Comparison of ENCODE assay signal across 10 mouse cellular contexts in genomic region chr13:62857941-62858915, GRCm38 (mm10). TPM values are rescaled to one million over a fixed set of nuclear protein-coding genes. Genes with fewer than 3 reads are reported as not detected.
DNase-seq lines count a peak whose midpoint lies in the region; ATAC-seq and TF ChIP-seq lines count a peak whose summit lies in the region.
"Had no signal": no experiment of that assay in that cellular context is flagged by ENCODE, and none has a peak within 500 bp of the region (broad histone marks: within the 10 kb centered on the region; RNA-seq: fewer than 3 reads in every experiment).

Gene Fbp2 (minus strand): TSS chr13:62858422.

- ATAC-seq in lung, postnatal 0 days, result peak; percentile 74

- H3K9ac ChIP-seq in lung, postnatal 0 days (replicated peaks; ENCODE audit: low read depth), result no peak within 1 kb of the TSS
- H3K9ac ChIP-seq: heart, embryonic 15.5 days; neural tube, embryonic 12.5 days had no signal

- H3K9me3 ChIP-seq in lung, postnatal 0 days (ENCODE audit: low read length), result no peaks in the 10 kb centered on the region
- H3K9me3 ChIP-seq: heart, embryonic 15.5 days; neural tube, embryonic 12.5 days had no signal

- DNase-seq in 416B (ENCODE audit: low read depth), result peak; percentile 17
- peak; percentile 19 for DNase-seq in Muller cell, postnatal 12 days (ENCODE audit: inconsistent ontology term)
- peak; percentile 23 to 41 for DNase-seq in heart, postnatal 36 days
- peak; percentile 71 for DNase-seq in lung, postnatal 0 days (ENCODE audit: low spot score)
- DNase-seq in thymus, postnatal 14 days, result no peak
- DNase-seq in cerebellum, postnatal 10 days, result no peak
- DNase-seq in cerebellum, postnatal 36 days, result no peak
- DNase-seq: thymus, adult 2 months had no signal

- 57% methylated on average over 21 of the region's 21 CpGs for WGBS in lung, postnatal 0 days

- no peak within 1 kb of the TSS for H3K4me2 ChIP-seq in lung, postnatal 0 days (replicated peaks; ENCODE audit: low read depth, low read length)
- H3K4me2 ChIP-seq: heart, embryonic 15.5 days; neural tube, embryonic 12.5 days had no signal

- H3K27ac ChIP-seq in lung, postnatal 0 days (ENCODE audit: low read length), result 0 out of 2 replicates have a peak within 1 kb of the TSS, but pooled peaks have one; percentile 4
- H3K27ac ChIP-seq: heart, embryonic 15.5 days; neural tube, embryonic 12.5 days had no signal

- H3K27me3 ChIP-seq in lung, postnatal 0 days (replicated peaks; ENCODE audit: insufficient read depth, low read length), result no peaks in the 10 kb centered on the region
- H3K27me3 ChIP-seq: heart, embryonic 15.5 days; neural tube, embryonic 12.5 days had no signal

- intact Hi-C loops in heart, postnatal 36 days (cut with DNase I), result loop anchor here (2.0 to 10.0 kb wide), 4 partner anchors 203 to 391 kb away; partner anchors contain the start of gene Gm49359

- peaks cover 3% of the 10 kb centered on the region; the same call in 1 of the 2 replicates for H3K4me1 ChIP-seq in lung, postnatal 0 days (ENCODE audit: insufficient read depth, low read depth, low read length)

- H3K4me3 ChIP-seq in lung, postnatal 0 days (ENCODE audit: low read depth, low read length), result no peak within 1 kb of the TSS
- H3K4me3 ChIP-seq: heart, embryonic 15.5 days; neural tube, embryonic 12.5 days had no signal

- no peak for TF ChIP-seq CTCF in lung, postnatal 0 days (IDR thresholded peaks at IDR 0.05)

- H3K36me3 ChIP-seq in lung, postnatal 0 days (ENCODE audit: insufficient read depth, low read length), result no peaks in the 10 kb centered on the region
- H3K36me3 ChIP-seq: heart, embryonic 15.5 days; neural tube, embryonic 12.5 days had no signal

- no peak for TF ChIP-seq EP300 in lung, postnatal 0 days (IDR thresholded peaks at IDR 0.05)

RNA-seq across cellular contexts. Expression of gene Fbp2, which starts in this region (rescaled TPM):
- total RNA-seq in heart, postnatal 36 days (2021), result 10 to 100 TPM; 37.0 to 40.0 TPM
- polyA plus RNA-seq in lung, postnatal 0 days (2015; fragmentation: Nextera tagmentation; extraction: Ambion mirVana), result 1.2 and 2.7 TPM in 2 replicates
- polyA plus RNA-seq: neural tube, embryonic 12.5 days had no signal

Comparison
In these comparisons a context has a peak if more than half of its experiments do, and no peak if none do; other contexts are left out.
1. DNase-seq: peak in 416B (single experiment), Muller cell, postnatal 12 days (single experiment), heart, postnatal 36 days (2 of 2) and lung, postnatal 0 days (single experiment); none in thymus, postnatal 14 days (single experiment), cerebellum, postnatal 10 days (0 of 2) and cerebellum, postnatal 36 days (0 of 2).